Mouse (Mus musculus) E14TG2a.4 (cell line): ENCODE results near the gene Wdr25.
A peak's percentile ranks its signal among the peaks of the same experiment; 100 is the strongest.

Source experiments
- H3K27me3 ChIP-seq: 2 replicates; pipeline ENCODE4 v1.6.1; 2014; ENCODE audit warnings: low read length, control low read depth; ENCODE audit not compliant: insufficient read depth
- H3K36me3 ChIP-seq: 2 replicates; pipeline ENCODE4 v1.6.1; 2014; ENCODE audit warnings: low read length, control low read depth; ENCODE audit not compliant: insufficient read depth
- H3K4me1 ChIP-seq: replicated peaks from 2 replicates; pipeline ENCODE4 v1.6.1; 2014; ENCODE audit warnings: low read depth, low read length, control low read depth
- H3K4me3 ChIP-seq: replicated peaks from 2 replicates; pipeline ENCODE4 v1.5.1; 2014; ENCODE audit warnings: mild to moderate bottlenecking, low read length
- H3K9me3 ChIP-seq: 2 replicates; pipeline ENCODE4 v1.6.1; 2014; ENCODE audit warnings: low read length, control low read depth
- CTCF ChIP-seq: conservative IDR thresholded peaks from 2 replicates; pipeline ENCODE4 v1.5.1; 2014; ENCODE audit warnings: low read length
- NANOG ChIP-seq: IDR thresholded peaks from 2 replicates; pipeline ENCODE4 v1.6.1; 2014; ENCODE audit warnings: borderline replicate concordance, low read length, mixed read lengths
- POU5F1 ChIP-seq: IDR thresholded peaks from 2 replicates; pipeline ENCODE4 v1.6.1; 2014; ENCODE audit warnings: low read length, borderline replicate concordance

The Wdr25 gene

GRCm38 (mm10) chr12:108857589-108858184 lies 35.7 kb upstream of the Wdr25 start:
- TF ChIP-seq POU5F1 (no peak), CTCF (no peak), NANOG (no peak)
- Histone ChIP-seq H3K4me3 (no peak overlapping the region), H3K9me3 (no peaks in the 10 kb centered on the region), H3K27me3 (no peaks in the 10 kb centered on the region), H3K36me3 (peaks cover 40% of the 10 kb centered on the region), H3K4me1 (peaks cover 9% of the 10 kb centered on the region)

- Histone ChIP-seq H3K4me3 (no peak overlapping the region), H3K36me3 (peaks cover 48% of the 10 kb centered on the region)
- no peak for TF ChIP-seq POU5F1
- TF ChIP-seq NANOG = no peak
- no peak for TF ChIP-seq CTCF
Observed at GRCm38 (mm10) chr12:108858486-108858885, 34.9 kb upstream of the Wdr25 start.

GRCm38 (mm10) chr12:108865007-108865494 lies 28.4 kb upstream of the Wdr25 start:
- no peaks in the 10 kb centered on the region for H3K9me3 ChIP-seq
- TF ChIP-seq POU5F1 (no peak), CTCF (no peak), NANOG (no peak)
- peaks cover 2% of the 10 kb centered on the region; the same call in 1 of the 2 replicates for H3K4me1 ChIP-seq
- H3K4me3 ChIP-seq = no peak overlapping the region
- H3K27me3 ChIP-seq = no peaks in the 10 kb centered on the region
- H3K36me3 ChIP-seq = peaks cover 100% of the 10 kb centered on the region

More at GRCm38 (mm10) chr12:108858486-108858885, 34.9 kb upstream of the Wdr25 start:
- Histone ChIP-seq H3K4me1 (peaks cover 9% of the 10 kb centered on the region), H3K9me3 (no peaks in the 10 kb centered on the region), H3K27me3 (no peaks in the 10 kb centered on the region)

GRCm38 (mm10) chr12:108869575-108869974 lies 23.9 kb upstream of the Wdr25 start:
- Histone ChIP-seq H3K9me3 (no peaks in the 10 kb centered on the region), H3K36me3 (peaks cover 95% of the 10 kb centered on the region), H3K27me3 (no peaks in the 10 kb centered on the region), H3K4me3 (no peak overlapping the region), H3K4me1 (no peaks in the 10 kb centered on the region)
- TF ChIP-seq POU5F1 = no peak
- TF ChIP-seq CTCF = peak; percentile 27

- Histone ChIP-seq H3K4me3 (no peak overlapping the region), H3K27me3 (no peaks in the 10 kb centered on the region)
- TF ChIP-seq POU5F1 (no peak), CTCF (no peak), NANOG (no peak)
Observed at GRCm38 (mm10) chr12:108873122-108873521, 20.3 kb upstream of the Wdr25 start.

GRCm38 (mm10) chr12:108879138-108879537 lies 14.3 kb upstream of the Wdr25 start:
- TF ChIP-seq NANOG (no peak), POU5F1 (no peak), CTCF (no peak)
- Histone ChIP-seq H3K36me3 (peaks cover 97% of the 10 kb centered on the region), H3K4me3 (no peak overlapping the region), H3K4me1 (no peaks in the 10 kb centered on the region), H3K27me3 (no peaks in the 10 kb centered on the region), H3K9me3 (no peaks in the 10 kb centered on the region)

More at GRCm38 (mm10) chr12:108873122-108873521, 20.3 kb upstream of the Wdr25 start:
- Histone ChIP-seq H3K9me3 (no peaks in the 10 kb centered on the region), H3K4me1 (no peaks in the 10 kb centered on the region), H3K36me3 (peaks cover 94% of the 10 kb centered on the region)

GRCm38 (mm10) chr12:108880606-108881005 lies 12.8 kb upstream of the Wdr25 start:
- TF ChIP-seq NANOG (no peak), POU5F1 (no peak), CTCF (no peak)
- peaks cover 3% of the 10 kb centered on the region; the same call in 1 of the 2 replicates for H3K4me1 ChIP-seq
- H3K27me3 ChIP-seq = no peaks in the 10 kb centered on the region
- H3K9me3 ChIP-seq = no peaks in the 10 kb centered on the region
- peaks cover 97% of the 10 kb centered on the region for H3K36me3 ChIP-seq
- no peak overlapping the region for H3K4me3 ChIP-seq

- TF ChIP-seq CTCF (no peak), NANOG (no peak), POU5F1 (no peak)
- no peaks in the 10 kb centered on the region for H3K9me3 ChIP-seq
- no peak overlapping the region for H3K4me3 ChIP-seq
- peaks cover 8% of the 10 kb centered on the region; the same call in 1 of the 2 replicates for H3K4me1 ChIP-seq
- H3K36me3 ChIP-seq = peaks cover 97% of the 10 kb centered on the region
- no peaks in the 10 kb centered on the region for H3K27me3 ChIP-seq
Observed at GRCm38 (mm10) chr12:108881192-108881591, 12.2 kb upstream of the Wdr25 start.

GRCm38 (mm10) chr12:108882776-108883175 lies 10.7 kb upstream of the Wdr25 start:
- H3K4me1 ChIP-seq = peaks cover 10% of the 10 kb centered on the region; the same call in 1 of the 2 replicates
- no peaks in the 10 kb centered on the region for H3K27me3 ChIP-seq
- no peak overlapping the region for H3K4me3 ChIP-seq
- H3K9me3 ChIP-seq = no peaks in the 10 kb centered on the region
- TF ChIP-seq CTCF (no peak), NANOG (no peak), POU5F1 (no peak)
- peaks cover 99% of the 10 kb centered on the region for H3K36me3 ChIP-seq
